Mouse (Mus musculus) CH12.LX (cell line): ENCODE measurements around the gene Tmem50a. TPM values are rescaled to one million over a fixed set of nuclear protein-coding genes. Genes with fewer than 3 reads are reported as not detected.

ENCODE experiments used
- DNase-seq: peaks from one replicate; pipeline ENCODE4 v3.0.0-alpha.2; 2013; ENCODE audit errors: extremely low read depth
- H3K27ac ChIP-seq: 2 replicates; pipeline ENCODE4 v1.5.1; 2012; ENCODE audit warnings: low read depth, mild to moderate bottlenecking, control low read depth, moderate library complexity; ENCODE audit not compliant: insufficient read depth
- H3K27me3 ChIP-seq: replicated peaks from 2 replicates; pipeline ENCODE3; 2012; ENCODE audit warnings: inconsistent platforms
- H3K36me3 ChIP-seq, 2 experiments: replicated peaks in 1 of 2; 2 replicates each; pipeline versions ENCODE3 to v1.6.1; 2012; ENCODE audit warnings: inconsistent platforms in 1 of 2, low read length in 1 of 2, mild to moderate bottlenecking in 1 of 2, mixed read lengths in 1 of 2, moderate library complexity in 1 of 2; ENCODE audit not compliant: control insufficient read depth in 1 of 2, insufficient read depth in 1 of 2
- H3K4me1 ChIP-seq, 2 experiments: 2 replicates each; pipeline ENCODE4 v1.6.1; 2012; ENCODE audit warnings: inconsistent platforms in 1 of 2, moderate library complexity in 1 of 2; ENCODE audit not compliant: insufficient read depth in 2 of 2, control insufficient read depth in 1 of 2
- H3K4me2 ChIP-seq: 2 replicates; pipeline ENCODE4 v1.6.1; 2012; ENCODE audit warnings: low read depth, mild to moderate bottlenecking, control low read depth; ENCODE audit not compliant: poor library complexity, insufficient read depth, severe bottlenecking
- H3K4me3 ChIP-seq, 3 experiments: fragments of 150-350 bp in 1 of 3; sonication (generic) in 1 of 3; replicated peaks in 1 of 3; 2 replicates each; pipeline versions ENCODE3 to v1.5.1; 2011 to 2012; ENCODE audit warnings: low read depth in 2 of 3, low read length in 2 of 3, mild to moderate bottlenecking in 2 of 3, moderate library complexity in 2 of 3, control low read depth in 1 of 3, improper control_type of control experiment in 1 of 3, inconsistent platforms in 1 of 3, mixed read lengths in 1 of 3; ENCODE audit not compliant: poor library complexity in 1 of 3
- H3K79me2 ChIP-seq: replicated peaks from 2 replicates; pipeline ENCODE4 v1.6.1; 2012; ENCODE audit warnings: mild to moderate bottlenecking, moderate library complexity; ENCODE audit not compliant: control insufficient read depth, poor library complexity, insufficient read depth, severe bottlenecking; ENCODE audit errors: extremely low read depth
- H3K9ac ChIP-seq: 2 replicates; pipeline ENCODE4 v1.6.1; 2012; ENCODE audit warnings: low read depth, mild to moderate bottlenecking, control low read depth, moderate library complexity; ENCODE audit not compliant: insufficient read depth
- H3K9me3 ChIP-seq: replicated peaks from 2 replicates; pipeline ENCODE3; 2012; ENCODE audit warnings: low read length, inconsistent platforms, mixed read lengths
- BHLHE40 ChIP-seq: IDR thresholded peaks from 2 replicates; pipeline ENCODE4 v1.6.1; 2011; ENCODE audit warnings: mild to moderate bottlenecking, low read depth, low read length, improper control_type of control experiment
- CHD1 ChIP-seq: IDR thresholded peaks from 2 replicates; pipeline ENCODE4 v1.6.1; 2012; ENCODE audit warnings: low read depth, low read length, improper control_type of control experiment, inconsistent platforms
- CHD2 ChIP-seq: IDR thresholded peaks from 2 replicates; pipeline ENCODE4 v1.6.1; 2011; ENCODE audit warnings: low read length, improper control_type of control experiment
- ELF1 ChIP-seq: IDR thresholded peaks from 2 replicates; pipeline ENCODE4 v1.6.1; 2014; ENCODE audit warnings: low read depth, mild to moderate bottlenecking, inconsistent platforms, low read length, improper control_type of control experiment
- EP300 ChIP-seq: IDR thresholded peaks from 2 replicates; pipeline ENCODE4 v1.6.1; 2011; ENCODE audit warnings: low read length, improper control_type of control experiment
- HCFC1 ChIP-seq: IDR thresholded peaks from 2 replicates; pipeline ENCODE4 v1.6.1; 2012; ENCODE audit warnings: low read depth, mild to moderate bottlenecking, inconsistent platforms, low read length, improper control_type of control experiment
- MAX ChIP-seq: IDR thresholded peaks from 2 replicates; pipeline ENCODE4 v1.6.1; 2011; ENCODE audit warnings: low read length, improper control_type of control experiment
- MEF2A ChIP-seq: IDR thresholded peaks from 2 replicates; pipeline ENCODE4 v1.6.1; 2014; ENCODE audit warnings: low read depth, mild to moderate bottlenecking, inconsistent platforms, low read length, improper control_type of control experiment, borderline replicate concordance
- MXI1 ChIP-seq: IDR thresholded peaks from 2 replicates; pipeline ENCODE4 v1.6.1; 2011; ENCODE audit warnings: mild to moderate bottlenecking, low read depth, low read length, improper control_type of control experiment
- NELFE ChIP-seq: IDR thresholded peaks from 2 replicates; pipeline ENCODE4 v1.6.1; 2011; ENCODE audit warnings: low read depth, low read length, improper control_type of control experiment
- NRF1 ChIP-seq: IDR thresholded peaks from 2 replicates; pipeline ENCODE4 v1.6.1; 2014; ENCODE audit warnings: low read depth, mild to moderate bottlenecking, inconsistent platforms, low read length, improper control_type of control experiment, moderate library complexity
- PAX5 ChIP-seq: IDR thresholded peaks from 2 replicates; pipeline ENCODE4 v1.6.1; 2012; ENCODE audit warnings: low read length, inconsistent platforms, mixed read lengths
- RAD21 ChIP-seq: IDR thresholded peaks from 2 replicates; pipeline ENCODE4 v1.6.1; 2011; ENCODE audit warnings: low read depth, mild to moderate bottlenecking, low read length, improper control_type of control experiment, moderate library complexity
- SIN3A ChIP-seq: IDR thresholded peaks from 2 replicates; pipeline ENCODE4 v1.6.1; 2012; ENCODE audit warnings: low read length, improper control_type of control experiment, inconsistent platforms
- TBP ChIP-seq: conservative IDR thresholded peaks from 2 replicates; pipeline ENCODE4 v1.6.1; 2011; ENCODE audit warnings: low read depth, low read length, improper control_type of control experiment
- TCF12 ChIP-seq: IDR thresholded peaks from 2 replicates; pipeline ENCODE4 v1.6.1; 2014; ENCODE audit warnings: low read depth, mild to moderate bottlenecking, inconsistent platforms, low read length, improper control_type of control experiment
- UBTF ChIP-seq: IDR thresholded peaks from 2 replicates; pipeline ENCODE4 v1.6.1; 2012; ENCODE audit warnings: low read depth, mild to moderate bottlenecking, inconsistent platforms, low read length, improper control_type of control experiment, moderate library complexity
- USF1 ChIP-seq: IDR thresholded peaks from 2 replicates; pipeline ENCODE4 v1.6.1; 2014; ENCODE audit warnings: low read depth, mild to moderate bottlenecking, inconsistent platforms, low read length, improper control_type of control experiment
- dilution Hi-C: fragments of 300-500 bp; cut with MboI; formaldehyde crosslinking; loops from 2 replicates; pipeline ENCODE4 v1.14.3; 2020; ENCODE audit warnings: low sequenced_read_pairs; ENCODE audit not compliant: extremely low pct_unique_long_range_greater_than_20kb, extremely low pct_ligation_motif_present
- in situ Hi-C: fragments of 300-500 bp; cut with MboI; formaldehyde crosslinking; loops from 3 replicates; pipeline ENCODE4 v1.14.3; 2019; ENCODE audit warnings: low sequenced_read_pairs, low pct_ligation_motif_present, low pct_unique_long_range_greater_than_20kb, mixed read lengths
- polyA plus RNA-seq: library from polyadenylated mRNA; unstranded; fragments of >175 nt; gene quantifications from 2 replicates; pipeline ENCODE4 v1.2.1, GENCODE M21; 2012; ENCODE audit warnings: low read depth; ENCODE audit not compliant: insufficient read length
- total RNA-seq, 2 experiments: library from RNA; depleted of rRNA; stranded (reverse); fragments of 300-350 nt in 1 of 2; fragments of >200 nt in 1 of 2; gene quantifications; 2 replicates each; pipeline ENCODE4 v1.2.3; 2012 to 2014

Tmem50a gene
- total and polyA plus RNA-seq, 3 experiments = 95.8 to 133 (median 131) TPM

DNA sequence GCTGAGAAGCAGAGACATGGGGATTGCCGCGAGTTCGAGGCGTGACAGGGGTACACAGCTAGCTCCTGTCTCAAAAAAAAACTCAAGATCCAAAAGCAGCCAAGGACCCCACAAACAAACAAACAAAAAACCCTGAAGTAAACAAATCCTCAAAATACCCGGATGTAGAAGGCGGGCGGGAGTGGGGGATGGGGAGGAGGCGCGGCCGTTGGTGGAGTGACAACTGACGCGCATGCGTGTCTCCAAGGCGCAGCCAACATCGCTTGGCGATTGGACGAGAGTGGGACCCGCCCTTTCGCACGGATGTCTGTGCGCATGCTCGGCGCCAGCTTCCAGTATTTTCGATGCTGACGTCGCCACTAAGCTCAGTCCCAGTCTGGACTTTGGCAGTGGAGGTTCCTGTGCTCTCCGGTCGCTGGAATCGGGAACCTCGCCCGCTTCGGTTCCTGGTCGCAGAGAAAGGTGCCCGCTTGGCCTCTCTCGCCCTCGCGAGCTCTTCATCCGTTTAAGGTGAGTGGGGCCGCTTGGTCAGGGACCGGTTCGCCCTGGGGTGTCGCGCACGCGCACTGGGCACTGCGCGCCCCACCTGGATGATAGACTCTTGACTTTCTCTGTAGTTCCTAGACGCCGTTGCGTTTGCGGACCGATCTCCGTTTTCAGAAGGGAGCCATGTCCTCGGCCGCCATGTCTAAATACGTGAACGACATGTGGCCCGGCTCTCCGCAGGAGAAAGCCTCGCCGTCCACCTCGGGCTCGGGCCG, 8.6 kb upstream of the Tmem50a start, which contains the start of gene Rsrp1 (continued):
- TF ChIP-seq MEF2A = no peak
- TF ChIP-seq EP300 = no peak
- peak; percentile 97 for TF ChIP-seq TBP
- TF ChIP-seq USF1 = no peak
- 0 out of 2 replicates have a peak, but pooled peaks have one; percentile 13 for TF ChIP-seq UBTF
- peak; percentile 89 for TF ChIP-seq CHD2
- peak; percentile 80 for TF ChIP-seq ELF1
- no peak for TF ChIP-seq RAD21
- TF ChIP-seq HCFC1 = peak; percentile 75

DNA sequence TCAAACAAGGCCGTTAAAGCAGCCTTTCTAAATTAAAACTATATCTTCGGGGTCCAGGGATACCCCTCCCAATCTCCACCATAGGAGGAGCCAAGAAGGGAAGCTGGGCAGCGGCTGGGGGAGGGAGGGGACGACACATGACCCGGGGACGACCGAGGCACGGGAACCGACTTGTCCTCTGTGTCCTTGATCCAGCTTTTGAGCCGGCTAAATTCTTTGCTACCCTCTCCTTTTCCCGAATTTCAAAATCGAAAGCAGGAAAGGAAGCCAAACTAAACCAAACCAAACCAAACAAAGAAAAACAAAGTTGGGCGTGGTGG, 8.1 kb upstream of the Tmem50a start:
- no peaks in the 10 kb centered on the region for H3K9me3 ChIP-seq
- dilution Hi-C loops (no loop called here), in situ Hi-C loops (no loop called here)
- H3K27me3 ChIP-seq = no peaks in the 10 kb centered on the region
- no peak for DNase-seq
- H3K4me1 ChIP-seq = peaks cover 9 to 58% of the 10 kb centered on the region in 2 experiments
- H3K36me3 ChIP-seq = peaks cover 28 to 40% of the 10 kb centered on the region in 2 experiments
- peak overlapping the region; percentile 66 to 96 (median 68) for H3K4me3 ChIP-seq
- peak overlapping the region; percentile 17; the same call in 1 of the 2 replicates for H3K27ac ChIP-seq
- TF ChIP-seq CHD1 (peak; percentile 51; the same call in 1 of the 2 replicates), NELFE (no peak), PAX5 (no peak), TCF12 (peak; percentile 13; the same call in 1 of the 2 replicates), MAX (peak; percentile 12; the same call in 1 of the 2 replicates), MXI1 (peak; percentile 47), CHD2 (no peak), SIN3A (no peak), BHLHE40 (peak; percentile 51; the same call in 1 of the 2 replicates), NRF1 (no peak)
- H3K79me2 ChIP-seq = peaks cover 29% of the 10 kb centered on the region
- H3K4me2 ChIP-seq = peak overlapping the region; percentile 38
- H3K9ac ChIP-seq = peak overlapping the region; percentile 94
